Mouse (Mus musculus) gastrocnemius, adult 8-10 months (tissue): ENCODE measurements at regions not wholly inside any gene's neighbourhood (a gene's known extent, or its start where the extent isn't known, plus 50 kb on each side); places are given as distances from the start of the nearest gene placed in this dataset.

Source experiments
- DNase-seq, 2 experiments: peaks; one replicate each; pipeline ENCODE4 v3.0.0; 2022; ENCODE audit warnings: low spot score in 2 of 2

- no peak for DNase-seq
These were observed 390.3 kb upstream of the Gm11114 start for GRCm38 (mm10) chr9:84922306-84922705.

- no peak for DNase-seq
These were observed 388.6 kb upstream of the Gm11114 start for GRCm38 (mm10) chr9:84923966-84924365.

- no peak for DNase-seq
These were observed 376.1 kb upstream of the Gm11114 start for GRCm38 (mm10) chr9:84936291-84937055.

- no peak for DNase-seq
These were observed 345.9 kb upstream of the Gm11114 start for GRCm38 (mm10) chr9:84966558-84967154.

- DNase-seq: no peak
These were observed 342.5 kb upstream of the Gm11114 start for GRCm38 (mm10) chr9:84969975-84970608.

- DNase-seq: no peak
These were observed 335.1 kb upstream of the Gm11114 start for GRCm38 (mm10) chr9:84977470-84977869.

- DNase-seq: no peak
These were observed 309.2 kb upstream of the Gm11114 start for GRCm38 (mm10) chr9:85003414-85003813.

- DNase-seq: no peak
These were observed 301.2 kb upstream of the Gm11114 start for GRCm38 (mm10) chr9:85011361-85011760.

GRCm38 (mm10) chr9:85048112-85048978 lies 264.2 kb upstream of the Gm11114 start:
- no peak for DNase-seq

GRCm38 (mm10) chr9:85052526-85052925 lies 260.0 kb upstream of the Gm11114 start:
- no peak for DNase-seq

GRCm38 (mm10) chr9:85079975-85080374 lies 232.6 kb upstream of the Gm11114 start:
- no peak for DNase-seq

- no peak for DNase-seq
These were observed 223.8 kb upstream of the Gm11114 start for GRCm38 (mm10) chr9:85088556-85089338.

GRCm38 (mm10) chr9:85090297-85090696 lies 222.3 kb upstream of the Gm11114 start:
- no peak for DNase-seq

GRCm38 (mm10) chr9:85095234-85095633 lies 217.3 kb upstream of the Gm11114 start:
- no peak for DNase-seq

GRCm38 (mm10) chr9:85096520-85096919 lies 216.1 kb upstream of the Gm11114 start:
- no peak for DNase-seq

- no peak for DNase-seq
These were observed 199.6 kb upstream of the Gm11114 start for GRCm38 (mm10) chr9:85112928-85113327.

GRCm38 (mm10) chr9:85114234-85114633 lies 198.3 kb upstream of the Gm11114 start:
- DNase-seq: no peak

- no peak for DNase-seq
These were observed 192.5 kb upstream of the Gm11114 start for GRCm38 (mm10) chr9:85120061-85120460.

- no peak for DNase-seq
These were observed 191.5 kb upstream of the Gm11114 start for GRCm38 (mm10) chr9:85121059-85121458.

- DNase-seq: no peak
These were observed 188.9 kb upstream of the Gm11114 start for GRCm38 (mm10) chr9:85123706-85124105.

GRCm38 (mm10) chr9:85125775-85126174 lies 186.8 kb upstream of the Gm11114 start:
- peak; percentile 2 to 3 for DNase-seq
